ENCODE assay signal across 24 mouse cellular contexts in the genomic region with DNA sequence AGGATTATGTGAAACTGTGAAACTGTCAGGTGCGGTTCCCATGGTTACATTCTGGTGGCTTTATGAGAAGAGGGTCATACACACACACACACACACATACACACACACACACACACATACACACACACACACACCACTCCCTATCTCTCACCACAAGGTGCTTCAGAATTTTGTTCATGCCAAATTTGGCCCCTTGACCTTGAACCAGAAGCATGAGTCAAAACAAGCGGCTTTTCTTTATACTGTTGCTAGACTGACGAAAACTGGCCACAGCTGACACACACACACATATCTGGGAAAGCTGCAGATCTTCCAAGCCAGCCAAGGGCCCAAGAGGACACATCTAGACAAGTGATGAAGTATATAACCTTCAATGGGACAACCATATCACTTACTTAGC. TPM values are rescaled to one million over a fixed set of nuclear protein-coding genes. Genes with fewer than 3 reads are reported as not detected.
DNase-seq lines count a peak whose midpoint lies in the region; ATAC-seq and TF ChIP-seq lines count a peak whose summit lies in the region.
"Had no signal": no experiment of that assay in that cellular context is flagged by ENCODE, and none has a peak within 500 bp of the region (broad histone marks: within the 10 kb centered on the region; RNA-seq: fewer than 3 reads in every experiment).

No protein-coding gene starts in this region.

- no peak for TF ChIP-seq POLR2A in lung, adult 2 months (IDR thresholded peaks at IDR 0.05; ENCODE audit: borderline replicate concordance, extremely low read depth, low read depth, low read length)

- WGBS in lung, adult 2 months: 61% methylated on average over 3 of the region's 3 CpGs

- no peak for ATAC-seq in erythroid progenitor cell, adult 5-6 weeks (replicated peaks; ENCODE audit: low FRiP score, poor library complexity, severe bottlenecking)
- ATAC-seq: forebrain, embryonic 14.5 days; hindbrain, postnatal 0 days had no signal

- no peak for TF ChIP-seq CTCF in lung, adult 2 months (IDR thresholded peaks at IDR 0.05; ENCODE audit: insufficient read depth, low read length)

- peak; percentile 70 for DNase-seq in adrenal gland, postnatal 14 days
- no peak for DNase-seq in adrenal gland, postnatal 4 days (ENCODE audit: low spot score in 2 of 2)
- peak; percentile 41 to 62 for DNase-seq in lung, adult 18-20 months
- no peak for DNase-seq in lung, adult 2 months
- DNase-seq in ovary, postnatal 36 days (ENCODE audit: low spot score): peak; percentile 11
- no peak for DNase-seq in ovary, postnatal 14 days (ENCODE audit: low spot score)
- DNase-seq: cerebellum, adult 2 months; cerebellum, postnatal 10 days; gastrocnemius, adult 2 months; gastrocnemius, postnatal 25 days; heart, postnatal 10 days; heart, postnatal 4 days had no signal

- H3K4me1 ChIP-seq in lung, adult 2 months (ENCODE audit: control insufficient read depth, insufficient read depth, low read length): no peaks in the 10 kb centered on the region

- no peak overlapping the region for H3K4me3 ChIP-seq in lung, adult 2 months (replicated peaks; ENCODE audit: extremely low read depth, low read depth, low read length)
- H3K4me3 ChIP-seq: embryonic facial prominence, embryonic 10.5 days; forebrain, embryonic 10.5 days; gastrocnemius, adult 2 months; heart, embryonic 13.5 days; hindbrain, embryonic 13.5 days had no signal

RNA-seq across cellular contexts. Expression of a gene that starts 5.4 kb away (rescaled TPM):
- 25.8 and 30.1 TPM in 2 replicates for total RNA-seq in adrenal gland, postnatal 14 days (2021)
- 10 to 100 TPM; 30.5 to 32.9 TPM for total RNA-seq in adrenal gland, postnatal 4 days (2021)
- polyA plus RNA-seq in lung, adult 2 months (2012; rRNA removed): 5.2 and 6.6 TPM in 2 replicates
- 10.9 and 31.4 TPM in 2 replicates for total RNA-seq in erythroid progenitor cell, adult 5-6 weeks (2015; ENCODE audit: low replicate concordance)
- total RNA-seq in erythroid progenitor cell, adult 5-6 weeks (2017; ENCODE audit: low replicate concordance): 12.2 and 14.1 TPM in 2 replicates

RNA-seq across cellular contexts. Expression of a gene that starts 28.9 kb away (rescaled TPM):
- 56.4 and 59.3 TPM in 2 replicates for total RNA-seq in adrenal gland, postnatal 14 days (2021)
- 10 to 100 TPM; 53.8 to 55.0 TPM for total RNA-seq in adrenal gland, postnatal 4 days (2021)
- polyA plus RNA-seq in lung, adult 2 months (2012; rRNA removed): 21.3 and 29.1 TPM in 2 replicates
- total RNA-seq in erythroid progenitor cell, adult 5-6 weeks (2015; ENCODE audit: low replicate concordance): 28.5 and 59.5 TPM in 2 replicates
- total RNA-seq in erythroid progenitor cell, adult 5-6 weeks (2017; ENCODE audit: low replicate concordance): 53.6 and 56.3 TPM in 2 replicates

RNA-seq across cellular contexts. Expression of a gene that starts 33.6 kb away (rescaled TPM):
- total RNA-seq in adrenal gland, postnatal 14 days (2021): 206 and 214 TPM in 2 replicates
- 100 to 1,000 TPM; 147 to 160 TPM for total RNA-seq in adrenal gland, postnatal 4 days (2021)
- 110 and 119 TPM in 2 replicates for polyA plus RNA-seq in lung, adult 2 months (2012; rRNA removed)
- total RNA-seq in erythroid progenitor cell, adult 5-6 weeks (2015; ENCODE audit: low replicate concordance): 25.9 and 26.0 TPM in 2 replicates
- 9.9 and 12.9 TPM in 2 replicates for total RNA-seq in erythroid progenitor cell, adult 5-6 weeks (2017; ENCODE audit: low replicate concordance)

RNA-seq across cellular contexts. Expression of a gene that starts 49.4 kb away (rescaled TPM):
- total RNA-seq in adrenal gland, postnatal 14 days (2021): not detected in 2 replicates
- not detected for total RNA-seq in adrenal gland, postnatal 4 days (2021)
- not detected in 2 replicates for polyA plus RNA-seq in lung, adult 2 months (2012; rRNA removed)
- total RNA-seq in erythroid progenitor cell, adult 5-6 weeks (2015; ENCODE audit: low replicate concordance): not detected in 2 replicates
- not detected in 2 replicates for total RNA-seq in erythroid progenitor cell, adult 5-6 weeks (2017; ENCODE audit: low replicate concordance)
- total RNA-seq: ES-E14; gastrocnemius, adult 2 months; gastrocnemius, postnatal 25 days; granulocyte monocyte progenitor cell, adult 5-6 weeks; heart, adult 8-10 months; heart, postnatal 10 days; heart, postnatal 4 days; hindbrain, postnatal 0 days had no signal
- polyA plus RNA-seq: cerebellum, adult 2 months; embryonic facial prominence, embryonic 10.5 days; embryonic facial prominence, embryonic 14.5 days; forebrain, embryonic 10.5 days; forebrain, embryonic 14.5 days; heart, embryonic 13.5 days; hindbrain, embryonic 13.5 days; hindbrain, postnatal 0 days; intestine, embryonic 14.5 days had no signal

RNA-seq across cellular contexts. Expression of a gene that starts 57.4 kb away (rescaled TPM):
- total RNA-seq in adrenal gland, postnatal 14 days (2021): 10.0 and 11.5 TPM in 2 replicates
- total RNA-seq in adrenal gland, postnatal 4 days (2021): 10 to 100 TPM; 18.8 to 25.4 TPM
- polyA plus RNA-seq in lung, adult 2 months (2012; rRNA removed): 30.8 and 42.7 TPM in 2 replicates
- not detected in 2 replicates for total RNA-seq in erythroid progenitor cell, adult 5-6 weeks (2015; ENCODE audit: low replicate concordance)
- not detected in 2 replicates for total RNA-seq in erythroid progenitor cell, adult 5-6 weeks (2017; ENCODE audit: low replicate concordance)
- total RNA-seq: granulocyte monocyte progenitor cell, adult 5-6 weeks had no signal

Comparison
In these comparisons a context has a peak if more than half of its experiments do, and no peak if none do; other contexts are left out.
1. DNase-seq: peak in adrenal gland, postnatal 14 days (single experiment), lung, adult 18-20 months (2 of 2) and ovary, postnatal 36 days (single experiment); none in adrenal gland, postnatal 4 days (0 of 2), lung, adult 2 months (single experiment) and ovary, postnatal 14 days (single experiment).